Mouse (Mus musculus): Measurements from ENCODE around the gene Lamtor3. TPM values are rescaled to one million over a fixed set of nuclear protein-coding genes. Genes with fewer than 3 reads are reported as not detected.

Gene Lamtor3
- total RNA-seq, 2 experiments from 2014 or later = 66.5 to 70.6 TPM

Other genes with a start within 250 kb of the Lamtor3 start
- gene Gm21962, start 247.0 kb upstream of the Lamtor3 start, total RNA-seq (2021) = not detected
- 100 to 1,000 TPM; 160 to 180 TPM for gene H2afz, start 54.0 kb upstream of the Lamtor3 start, total RNA-seq (2021)
- gene Dnajb14, start 50.8 kb upstream of the Lamtor3 start, total RNA-seq (2021) = 10 to 100 TPM; 43.9 to 48.8 TPM
- gene Dapp1, start 63.0 kb downstream of the Lamtor3 start, total RNA-seq (2021) = 1 to 10 TPM; 2.6 to 3.4 TPM
- gene 1110002E22Rik, start 146.5 kb downstream of the Lamtor3 start, total RNA-seq (2021) = 1 to 10 TPM; 2.1 to 2.8 TPM
- under 1 TPM in 1 of 2 experiments, not detected in 1; 0.20 TPM for gene Gm5105, start 148.9 kb downstream of the Lamtor3 start, total RNA-seq (2021)
- 1 to 10 TPM; 3.6 to 6.6 TPM for gene Trmt10a, start 224.9 kb downstream of the Lamtor3 start, total RNA-seq (2021)
- gene Mttp, start 226.5 kb downstream of the Lamtor3 start, total RNA-seq (2021) = 1 to 10 TPM; 5.6 to 6.2 TPM

Data from left cerebral cortex, postnatal 36 days (tissue).